Mouse (Mus musculus) olfactory bulb, adult 2 months (tissue): ENCODE measurements around the gene Cxadr. TPM values are rescaled to one million over a fixed set of nuclear protein-coding genes. Genes with fewer than 3 reads are reported as not detected.

Experiments used
- H3K27ac ChIP-seq: fragments of 200-500 bp; 2 replicates; pipeline ENCODE4 v1.5.1; 2012; ENCODE audit warnings: low read depth, low read length; ENCODE audit not compliant: insufficient read depth
- H3K4me1 ChIP-seq: fragments of 200-500 bp; 2 replicates; pipeline ENCODE4 v1.6.1; 2012; ENCODE audit warnings: low read length; ENCODE audit not compliant: control insufficient read depth, insufficient read depth
- H3K4me3 ChIP-seq: fragments of 200-500 bp; 2 replicates; pipeline ENCODE4 v1.5.1; 2012; ENCODE audit warnings: mild to moderate bottlenecking, low read depth, low read length, moderate library complexity; ENCODE audit not compliant: insufficient read depth
- CTCF ChIP-seq: fragments of 200-500 bp; IDR thresholded peaks from 2 replicates; pipeline ENCODE4 v1.5.1; 2012; ENCODE audit warnings: low read depth, mild to moderate bottlenecking, low read length, moderate library complexity; ENCODE audit not compliant: insufficient read depth
- POLR2A ChIP-seq: fragments of 200-500 bp; IDR thresholded peaks from 2 replicates; pipeline ENCODE4 v1.6.1; 2012; ENCODE audit warnings: mild to moderate bottlenecking, low read depth, low read length, moderate library complexity; ENCODE audit not compliant: insufficient read depth
- WGBS: fragments of 180-500 bp; shearing (Covaris S2); methylation state at CpG from one replicate; pipeline ENCODE4 v1.1.7; 2018; 5-methylcytosine and 5-hydroxymethylcytosine counted together
- polyA plus RNA-seq: library from polyadenylated mRNA; stranded (reverse); fragments of >200 nt; gene quantifications from 2 replicates; pipeline ENCODE4 v1.2.4, GENCODE M21; 2012; ENCODE audit warnings: low replicate concordance; ENCODE audit not compliant: missing spikeins, insufficient read depth, insufficient read length

Cxadr gene
- polyA plus RNA-seq, result not detected in 2 replicates

DNA sequence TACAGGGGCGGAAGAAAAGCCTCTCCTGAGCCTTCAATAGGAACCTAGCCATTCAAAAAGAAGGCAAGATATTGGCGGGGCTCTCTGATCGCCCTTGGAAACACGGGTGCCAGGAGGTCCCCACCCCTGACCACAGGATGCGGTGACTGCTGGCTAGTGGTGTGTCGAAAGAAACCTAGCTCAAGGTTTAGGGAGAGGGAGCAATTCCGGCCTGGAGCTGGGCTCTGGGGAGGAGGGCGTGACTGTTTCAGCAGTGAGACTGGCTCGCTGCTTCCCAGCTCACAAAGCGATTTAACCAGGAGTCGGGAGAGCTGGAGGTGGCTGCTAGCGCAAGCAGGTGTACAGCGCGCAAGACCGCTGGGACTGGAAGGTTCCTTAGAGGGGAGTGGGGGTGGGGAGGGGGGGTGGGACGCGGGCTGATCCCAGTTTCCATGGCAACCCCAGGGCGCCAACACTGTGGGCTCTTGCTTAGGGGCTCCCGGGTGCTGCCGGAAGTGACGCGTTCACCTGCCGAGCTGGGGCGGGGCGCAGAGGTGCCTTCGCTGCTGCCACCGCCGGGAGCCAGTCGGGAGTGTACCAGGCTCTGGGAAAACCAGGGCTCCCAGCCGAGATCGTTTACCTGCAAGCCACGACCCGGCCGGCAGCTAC, at the start of gene Cxadr:
TSS of gene Cxadr (plus strand) at position 307 of the 648 bp plus-strand sequence.
- peaks cover 3% of the 10 kb centered on the region; the same call in 1 of the 2 replicates for H3K4me1 ChIP-seq
- peak within 1 kb of the TSS; percentile 83 for H3K4me3 ChIP-seq
- H3K27ac ChIP-seq, result no peak within 1 kb of the TSS
- WGBS, result 2% methylated on average over 34 of the region's 34 CpGs
- no peak for TF ChIP-seq POLR2A
- TF ChIP-seq CTCF, result no peak

DNA sequence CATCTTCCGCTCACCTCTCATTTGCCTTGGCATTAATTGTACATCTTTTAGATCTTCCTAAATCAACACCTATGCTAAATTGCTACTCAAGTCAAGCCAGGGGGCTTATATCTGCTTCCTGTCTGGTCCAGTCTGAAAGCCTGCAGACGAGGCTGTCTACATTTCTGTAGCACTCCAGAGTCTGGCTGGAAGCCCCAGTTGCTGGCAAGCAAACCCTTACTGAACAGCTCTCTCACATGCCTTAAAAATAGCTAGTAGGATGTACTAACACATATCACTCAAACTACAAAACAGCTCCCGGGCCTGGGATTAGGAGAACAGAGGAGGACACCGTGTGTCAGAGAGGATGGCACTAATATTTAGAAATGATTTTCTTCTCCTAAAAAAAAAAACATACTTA, 42.3 kb upstream of the Cxadr start:
- TF ChIP-seq POLR2A, result no peak
- TF ChIP-seq CTCF, result no peak
- 71% methylated on average over 4 of the region's 4 CpGs for WGBS
- Histone ChIP-seq H3K27ac (no peak overlapping the region), H3K4me3 (no peak overlapping the region), H3K4me1 (no peaks in the 10 kb centered on the region)

GRCm38 (mm10) chr16:78260070-78260879, 41.0 kb upstream of the Cxadr start:
- no peak overlapping the region for H3K4me3 ChIP-seq
- H3K4me1 ChIP-seq, result peaks cover 4% of the 10 kb centered on the region; the same call in 1 of the 2 replicates
- no peak overlapping the region for H3K27ac ChIP-seq
- TF ChIP-seq CTCF (no peak), POLR2A (no peak)
- WGBS, result 91% methylated on average over 10 of the region's 10 CpGs

- Histone ChIP-seq H3K4me3 (no peak overlapping the region), H3K27ac (no peak overlapping the region), H3K4me1 (peaks cover 4% of the 10 kb centered on the region; the same call in 1 of the 2 replicates)
- TF ChIP-seq POLR2A, result no peak
- TF ChIP-seq CTCF, result no peak
- WGBS, result 87% methylated on average over 3 of the region's 3 CpGs
Measured at GRCm38 (mm10) chr16:78261520-78261919, 39.8 kb upstream of the Cxadr start.

DNA sequence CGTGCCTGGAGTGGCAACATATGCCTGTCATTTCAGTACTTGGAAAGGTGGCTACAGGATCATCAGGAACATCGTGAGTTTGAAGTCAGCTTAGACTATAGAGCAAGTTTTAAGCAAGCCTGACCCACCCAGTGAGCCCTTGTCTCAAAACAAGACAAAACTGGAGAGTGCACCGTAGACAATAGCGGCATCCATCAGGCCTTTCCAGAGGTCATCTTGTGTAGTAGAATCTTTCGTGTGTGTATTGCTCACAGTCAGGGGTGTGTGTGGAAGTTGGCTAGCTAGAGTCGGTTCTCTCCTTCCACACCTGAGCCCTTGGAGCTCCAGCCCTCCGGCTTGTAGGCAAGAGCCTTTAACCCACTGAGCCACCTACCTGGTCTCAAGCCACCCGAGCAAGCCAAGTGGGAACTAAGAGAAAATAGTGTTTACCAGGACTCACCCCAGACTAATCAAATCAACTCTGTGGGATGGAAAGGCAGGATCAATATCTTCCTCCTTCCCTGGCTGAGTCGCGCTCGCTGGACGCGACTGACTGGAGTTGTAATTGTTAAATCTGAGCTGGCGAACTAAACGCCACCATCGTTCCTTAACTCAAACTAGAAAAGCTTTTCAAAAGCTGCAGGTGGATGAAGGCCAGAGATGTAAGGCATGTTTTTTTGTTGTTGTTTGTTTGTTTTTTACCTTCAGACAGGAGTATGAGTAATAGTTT, 36.7 kb upstream of the Cxadr start:
- H3K27ac ChIP-seq, result no peak overlapping the region
- peak overlapping the region; percentile 28 for H3K4me3 ChIP-seq
- TF ChIP-seq POLR2A (no peak), CTCF (no peak)
- WGBS, result 28% methylated on average over 16 of the region's 16 CpGs
- H3K4me1 ChIP-seq, result peaks cover 4% of the 10 kb centered on the region; the same call in 1 of the 2 replicates

- Histone ChIP-seq H3K4me3 (no peak overlapping the region), H3K27ac (no peak overlapping the region), H3K4me1 (peaks cover 4% of the 10 kb centered on the region; the same call in 1 of the 2 replicates)
- under 1% methylated on average over 7 of the region's 7 CpGs for WGBS
- TF ChIP-seq CTCF (no peak), POLR2A (no peak)
Measured at GRCm38 (mm10) chr16:78265151-78265590, 36.1 kb upstream of the Cxadr start.

DNA sequence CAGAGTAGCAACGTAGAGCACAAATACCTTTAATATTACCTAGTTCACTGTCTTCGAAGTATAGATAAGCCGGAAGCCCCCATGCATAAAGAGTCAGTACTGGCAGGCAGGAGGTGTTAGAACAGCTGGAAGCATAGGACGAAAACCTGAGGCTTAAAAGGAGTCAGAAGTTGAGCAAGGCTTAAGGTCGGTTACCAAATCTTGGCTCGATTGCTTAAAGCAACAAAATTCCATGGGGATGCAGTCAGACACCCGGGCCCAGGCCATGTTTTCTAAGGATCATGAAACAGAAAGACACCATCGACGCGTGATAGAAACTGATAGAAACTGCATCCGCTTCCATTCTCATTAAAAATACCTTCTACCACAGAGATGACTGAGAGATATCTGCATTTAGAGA, 35.5 kb upstream of the Cxadr start:
- H3K4me3 ChIP-seq, result no peak overlapping the region
- no peak overlapping the region for H3K27ac ChIP-seq
- WGBS, result 63% methylated on average over 11 of the region's 11 CpGs
- H3K4me1 ChIP-seq, result peaks cover 4% of the 10 kb centered on the region; the same call in 1 of the 2 replicates
- no peak for TF ChIP-seq CTCF
- TF ChIP-seq POLR2A, result no peak

DNA sequence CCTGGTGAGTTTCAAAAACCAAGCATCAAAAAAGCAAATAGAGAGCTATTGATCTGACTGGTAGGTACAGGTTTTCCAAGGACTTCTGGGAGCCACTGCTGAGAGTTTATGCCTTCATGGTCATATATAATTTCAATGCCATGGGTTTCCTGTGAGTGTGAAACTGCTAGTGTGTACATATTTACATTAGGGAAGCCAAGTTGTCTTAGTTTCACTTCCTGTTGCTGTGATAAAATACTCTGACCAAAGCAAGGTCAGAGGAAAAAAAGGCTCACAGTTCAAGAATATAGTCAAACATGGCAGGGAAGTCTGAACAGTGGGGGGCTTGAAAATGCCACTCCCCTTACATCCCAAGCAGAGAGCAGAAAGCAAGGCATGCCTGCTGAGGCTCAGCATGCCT, 33.8 kb upstream of the Cxadr start:
- TF ChIP-seq POLR2A (no peak), CTCF (no peak)
- no peak overlapping the region for H3K4me3 ChIP-seq
- no peak overlapping the region for H3K27ac ChIP-seq
- H3K4me1 ChIP-seq, result peaks cover 4% of the 10 kb centered on the region; the same call in 1 of the 2 replicates

DNA sequence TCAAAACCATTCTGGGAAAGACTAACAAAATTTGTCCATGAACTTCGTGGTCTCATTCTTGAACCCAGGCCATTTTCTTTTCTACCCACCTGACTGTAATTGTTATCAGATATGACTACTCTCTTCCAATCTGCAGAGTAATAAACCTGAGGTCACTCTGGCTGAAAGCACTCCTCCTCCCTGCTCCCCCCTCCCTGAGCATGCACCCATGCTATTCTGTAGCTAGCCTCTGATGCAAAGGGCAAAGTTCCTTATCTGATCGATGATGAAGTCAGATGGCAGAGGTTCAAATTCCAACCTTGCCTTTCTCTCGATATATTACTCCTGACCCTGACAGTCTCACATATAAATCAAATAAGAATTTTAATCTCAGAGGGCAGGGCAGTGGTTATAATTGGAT, 33.1 kb upstream of the Cxadr start:
- no peak overlapping the region for H3K27ac ChIP-seq
- H3K4me3 ChIP-seq, result no peak overlapping the region
- TF ChIP-seq CTCF, result no peak
- TF ChIP-seq POLR2A, result no peak
- 91% methylated on average over 3 of the region's 3 CpGs for WGBS
- H3K4me1 ChIP-seq, result peaks cover 4% of the 10 kb centered on the region; the same call in 1 of the 2 replicates
